In genomic region chr15:30682360-30683119, GRCm38 (mm10) we compare ENCODE assay signal across 25 mouse cellular contexts.
DNase-seq lines count a peak whose midpoint lies in the region; ATAC-seq lines count a peak whose summit lies in the region.
"Had no signal": no experiment of that assay in that cellular context is flagged by ENCODE, and none has a peak within 500 bp of the region (broad histone marks: within the 10 kb centered on the region; RNA-seq: fewer than 3 reads in every experiment).

No protein-coding gene starts in this region.

- H3K36me3 ChIP-seq in forebrain, embryonic 13.5 days (ENCODE audit: poor library complexity, severe bottlenecking), result peaks cover 12% of the 10 kb centered on the region; the same call in 1 of the 2 replicates
- no peaks in the 10 kb centered on the region; the same call in 1 of the 2 replicates for H3K36me3 ChIP-seq in forebrain, embryonic 14.5 days (ENCODE audit: control insufficient read depth, insufficient read depth, low read length)
- no peaks in the 10 kb centered on the region for H3K36me3 ChIP-seq in hindbrain, embryonic 15.5 days
- no peaks in the 10 kb centered on the region for H3K36me3 ChIP-seq in hindbrain, embryonic 12.5 days
- H3K36me3 ChIP-seq: embryonic facial prominence, embryonic 15.5 days; limb, embryonic 15.5 days; neural tube, embryonic 15.5 days; stomach, embryonic 15.5 days had no signal

- H3K4me2 ChIP-seq in forebrain, embryonic 13.5 days, result no peak overlapping the region
- no peak overlapping the region for H3K4me2 ChIP-seq in forebrain, embryonic 14.5 days (ENCODE audit: low read length)
- no peak overlapping the region for H3K4me2 ChIP-seq in hindbrain, embryonic 15.5 days
- H3K4me2 ChIP-seq in hindbrain, embryonic 12.5 days (replicated peaks), result no peak overlapping the region
- H3K4me2 ChIP-seq: embryonic facial prominence, embryonic 15.5 days; limb, embryonic 15.5 days; lung, embryonic 14.5 days; neural tube, embryonic 15.5 days; stomach, embryonic 15.5 days had no signal

- H3K9me3 ChIP-seq in forebrain, embryonic 13.5 days (replicated peaks), result no peaks in the 10 kb centered on the region
- H3K9me3 ChIP-seq in forebrain, embryonic 14.5 days (replicated peaks; ENCODE audit: control insufficient read depth, low read length), result no peaks in the 10 kb centered on the region
- no peaks in the 10 kb centered on the region for H3K9me3 ChIP-seq in hindbrain, embryonic 15.5 days
- H3K9me3 ChIP-seq in hindbrain, embryonic 12.5 days (replicated peaks), result no peaks in the 10 kb centered on the region
- H3K9me3 ChIP-seq: embryonic facial prominence, embryonic 15.5 days; limb, embryonic 15.5 days; neural tube, embryonic 15.5 days; stomach, embryonic 15.5 days had no signal

- no peak overlapping the region for H3K27ac ChIP-seq in forebrain, embryonic 13.5 days
- H3K27ac ChIP-seq in forebrain, embryonic 14.5 days (ENCODE audit: low read depth, low read length), result no peak overlapping the region
- no peak overlapping the region for H3K27ac ChIP-seq in hindbrain, embryonic 15.5 days (replicated peaks)
- H3K27ac ChIP-seq in hindbrain, embryonic 12.5 days, result no peak overlapping the region
- H3K27ac ChIP-seq: embryonic facial prominence, embryonic 15.5 days; limb, embryonic 15.5 days; liver, embryonic 14.5 days; neural tube, embryonic 15.5 days; stomach, embryonic 15.5 days had no signal

- intact Hi-C loops in left cerebral cortex, postnatal 14 days (cut with DNase I), result no loop called here

- H3K9ac ChIP-seq in forebrain, embryonic 13.5 days, result no peak overlapping the region
- H3K9ac ChIP-seq in forebrain, embryonic 14.5 days (ENCODE audit: low read length), result no peak overlapping the region
- H3K9ac ChIP-seq in hindbrain, embryonic 15.5 days, result no peak overlapping the region
- H3K9ac ChIP-seq in hindbrain, embryonic 12.5 days, result no peak overlapping the region
- H3K9ac ChIP-seq: embryonic facial prominence, embryonic 15.5 days; limb, embryonic 15.5 days; liver, embryonic 14.5 days; lung, embryonic 14.5 days; neural tube, embryonic 15.5 days; stomach, embryonic 15.5 days had no signal

- peak; percentile 59; the same call in 1 of the 2 replicates for ATAC-seq in forebrain, embryonic 13.5 days
- ATAC-seq in forebrain, embryonic 14.5 days, result no peak
- peak; percentile 30; the same call in 1 of the 2 replicates for ATAC-seq in hindbrain, embryonic 15.5 days (ENCODE audit: low FRiP score, low read depth)
- no peak for ATAC-seq in hindbrain, embryonic 12.5 days (ENCODE audit: low FRiP score)
- ATAC-seq: activated CD4-positive, CD25-positive, alpha-beta regulatory T cell, adult 4 months had no signal

- 70% methylated on average over 14 of the region's 14 CpGs for WGBS in forebrain, embryonic 13.5 days
- 70% methylated on average over 14 of the region's 14 CpGs for WGBS in forebrain, embryonic 14.5 days
- WGBS in hindbrain, embryonic 15.5 days, result 59% methylated on average over 14 of the region's 14 CpGs
- WGBS in hindbrain, embryonic 12.5 days, result 79% methylated on average over 14 of the region's 14 CpGs

- H3K27me3 ChIP-seq in forebrain, embryonic 13.5 days, result no peaks in the 10 kb centered on the region
- H3K27me3 ChIP-seq in forebrain, embryonic 14.5 days (replicated peaks; ENCODE audit: control insufficient read depth, insufficient read depth, low read length), result no peaks in the 10 kb centered on the region
- no peaks in the 10 kb centered on the region for H3K27me3 ChIP-seq in hindbrain, embryonic 15.5 days
- H3K27me3 ChIP-seq in hindbrain, embryonic 12.5 days, result no peaks in the 10 kb centered on the region
- H3K27me3 ChIP-seq: embryonic facial prominence, embryonic 15.5 days; limb, embryonic 15.5 days; neural tube, embryonic 15.5 days; stomach, embryonic 15.5 days had no signal

- no peak overlapping the region for H3K4me3 ChIP-seq in forebrain, embryonic 13.5 days
- no peak overlapping the region for H3K4me3 ChIP-seq in forebrain, embryonic 14.5 days (ENCODE audit: low read depth, low read length)
- H3K4me3 ChIP-seq in hindbrain, embryonic 15.5 days, result no peak overlapping the region
- no peak overlapping the region for H3K4me3 ChIP-seq in hindbrain, embryonic 12.5 days
- H3K4me3 ChIP-seq: embryonic facial prominence, embryonic 15.5 days; limb, embryonic 15.5 days; neural tube, embryonic 15.5 days; stomach, embryonic 15.5 days had no signal

- DNase-seq in forebrain, embryonic 14.5 days (ENCODE audit: low spot score), result no peak
- peak; percentile 32 to 56 for DNase-seq in left cerebral cortex, postnatal 14 days (ENCODE audit: low spot score in 2 of 2)
- no peak for DNase-seq in left cerebral cortex, adult 11 months (ENCODE audit: low spot score)
- peak; percentile 76 for DNase-seq in brain, adult 2 months (ENCODE audit: low read depth, low spot score)
- DNase-seq in ovary, postnatal 10 days (ENCODE audit: low spot score), result no peak
- DNase-seq: adrenal gland, adult 8-10 months; cerebellum, adult 8-10 months; gastrocnemius, postnatal 25 days; heart, postnatal 36 days; kidney, adult 18-20 months; kidney, postnatal 4 days; layer of hippocampus, adult 9-11 months; lung, embryonic 14.5 days; right cerebral cortex, postnatal 25 days; thymus, adult 18-20 months; thymus, postnatal 36 days had no signal

- H3K4me1 ChIP-seq in forebrain, embryonic 13.5 days, result no peaks in the 10 kb centered on the region
- H3K4me1 ChIP-seq in forebrain, embryonic 14.5 days (ENCODE audit: control insufficient read depth, insufficient read depth, low read length), result no peaks in the 10 kb centered on the region
- no peaks in the 10 kb centered on the region for H3K4me1 ChIP-seq in hindbrain, embryonic 15.5 days (replicated peaks)
- H3K4me1 ChIP-seq in hindbrain, embryonic 12.5 days, result no peaks in the 10 kb centered on the region
- H3K4me1 ChIP-seq: embryonic facial prominence, embryonic 15.5 days; limb, embryonic 15.5 days; stomach, embryonic 15.5 days had no signal

Comparison
In these comparisons a context has a peak if more than half of its experiments do, and no peak if none do; other contexts are left out.
1. ATAC-seq: peak in forebrain, embryonic 13.5 days (single experiment) and hindbrain, embryonic 15.5 days (single experiment); none in forebrain, embryonic 14.5 days (single experiment) and hindbrain, embryonic 12.5 days (single experiment).
2. DNase-seq: peak in left cerebral cortex, postnatal 14 days (2 of 2) and brain, adult 2 months (single experiment); none in forebrain, embryonic 14.5 days (single experiment), left cerebral cortex, adult 11 months (single experiment) and ovary, postnatal 10 days (single experiment).